Mouse (Mus musculus): ENCODE results near the gene Arhgap15.

GRCm38 (mm10) chr2:44318436-44318835, 569.8 kb downstream of the Arhgap15 start:
- TF ChIP-seq UBTF (IDR thresholded peaks at IDR 0.05; ENCODE audit: borderline replicate concordance, insufficient read depth, low read depth, low read length) = no peak
- no peak for TF ChIP-seq TAL1 (IDR thresholded peaks at IDR 0.05; ENCODE audit: low read length)
- no peak for TF ChIP-seq POLR2A (IDR thresholded peaks at IDR 0.05; ENCODE audit: control insufficient read depth in 1 of 2, insufficient read depth in 1 of 2, low read depth in 1 of 2, low read length in 2 of 2, poor library complexity in 1 of 2)
- no peak for TF ChIP-seq POLR2AphosphoS5 (IDR thresholded peaks at IDR 0.05; ENCODE audit: borderline replicate concordance, low read depth, low read length)
- no peak for TF ChIP-seq CTCF (IDR thresholded peaks at IDR 0.05 in 2 of 3, conservative IDR thresholded peaks at IDR 0.05 in 1 of 3; ENCODE audit: control insufficient read depth in 1 of 3, insufficient read depth in 1 of 3, low read depth in 2 of 3, low read length in 3 of 3, poor library complexity in 1 of 3, severe bottlenecking in 1 of 3)
- no peak for TF ChIP-seq MAZ (IDR thresholded peaks at IDR 0.05; ENCODE audit: low read depth, low read length)
- no peak for TF ChIP-seq NELFE (IDR thresholded peaks at IDR 0.05; ENCODE audit: low read depth, low read length)
